ENCODE assay signal across 9 mouse cellular contexts in the genomic region with DNA sequence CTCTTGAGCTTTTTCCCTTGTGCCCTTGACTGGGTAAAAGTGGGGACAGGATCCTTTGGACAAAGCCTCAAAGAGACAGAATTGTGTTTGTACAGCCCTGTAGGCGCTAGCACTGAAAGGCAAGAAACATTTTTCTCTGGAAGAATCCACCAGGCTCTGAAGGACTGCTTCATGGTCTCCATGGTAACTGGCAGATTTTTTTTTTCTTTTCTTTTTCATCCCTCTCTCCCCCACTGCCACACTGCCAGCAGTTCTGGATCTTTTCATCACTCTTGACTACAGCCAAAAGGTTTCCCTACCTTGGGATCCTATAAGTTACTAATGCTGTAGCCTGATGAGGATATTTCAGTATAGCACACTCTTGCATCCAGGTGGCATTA. TPM values are rescaled to one million over a fixed set of nuclear protein-coding genes. Genes with fewer than 3 reads are reported as not detected.
DNase-seq lines count a peak whose midpoint lies in the region; ATAC-seq and TF ChIP-seq lines count a peak whose summit lies in the region.
"Had no signal": no experiment of that assay in that cellular context is flagged by ENCODE, and none has a peak within 500 bp of the region (broad histone marks: within the 10 kb centered on the region; RNA-seq: fewer than 3 reads in every experiment).

No protein-coding gene starts in this region.

- DNase-seq in heart, adult 2 months = no peak
- DNase-seq in heart, postnatal 25 days (ENCODE audit: low spot score) = no peak
- peak; percentile 6 for DNase-seq in right cerebral cortex, adult 18-20 months
- no peak for DNase-seq in right cerebral cortex, postnatal 36 days (ENCODE audit: low spot score in 2 of 2)
- no peak for DNase-seq in lung, postnatal 25 days (ENCODE audit: low spot score)
- no peak for DNase-seq in gastrocnemius, postnatal 25 days
- DNase-seq: lung, postnatal 14 days had no signal

- H3K27ac ChIP-seq in heart, adult 2 months = peak overlapping the region; percentile 51
- H3K27ac ChIP-seq in intestine, embryonic 16.5 days (ENCODE audit: low read length) = peak overlapping the region; percentile 47
- H3K27ac ChIP-seq in stomach, embryonic 15.5 days = peak overlapping the region; percentile 71

- no peak overlapping the region for H3K4me2 ChIP-seq in intestine, embryonic 16.5 days (ENCODE audit: low read depth, low read length)
- peak overlapping the region; percentile 14; the same call in 1 of the 2 replicates for H3K4me2 ChIP-seq in stomach, embryonic 15.5 days

- no peak for TF ChIP-seq POLR2A in heart, adult 2 months (IDR thresholded peaks at IDR 0.05; ENCODE audit: insufficient read depth, low read depth, low read length)

- no peaks in the 10 kb centered on the region for H3K27me3 ChIP-seq in heart, adult 2 months (ENCODE audit: control insufficient read depth, insufficient read depth, low read length)
- no peaks in the 10 kb centered on the region for H3K27me3 ChIP-seq in intestine, embryonic 16.5 days (replicated peaks; ENCODE audit: control insufficient read depth, insufficient read depth, low read length)
- no peaks in the 10 kb centered on the region for H3K27me3 ChIP-seq in stomach, embryonic 15.5 days (replicated peaks)

- H3K4me1 ChIP-seq in heart, adult 2 months (ENCODE audit: control insufficient read depth, insufficient read depth, low read length) = peaks cover 15% of the 10 kb centered on the region
- peaks cover 4% of the 10 kb centered on the region; the same call in 1 of the 2 replicates for H3K4me1 ChIP-seq in intestine, embryonic 16.5 days (ENCODE audit: control insufficient read depth, insufficient read depth, low read length)
- H3K4me1 ChIP-seq in stomach, embryonic 15.5 days = peaks cover 16% of the 10 kb centered on the region

- intact Hi-C loops in heart, adult 2 months (cut with DNase I) = no loop called here
- intact Hi-C loops in heart, postnatal 25 days (cut with DNase I) = no loop called here

- H3K4me3 ChIP-seq in heart, adult 2 months = no peak overlapping the region
- no peak overlapping the region for H3K4me3 ChIP-seq in intestine, embryonic 16.5 days (ENCODE audit: low read length)
- H3K4me3 ChIP-seq in stomach, embryonic 15.5 days (replicated peaks) = no peak overlapping the region

- no peak for TF ChIP-seq CTCF in heart, adult 2 months (IDR thresholded peaks at IDR 0.05)

- TF ChIP-seq EP300 in heart, adult 2 months (IDR thresholded peaks at IDR 0.05; ENCODE audit: insufficient read depth, low read depth, low read length) = no peak

- no peaks in the 10 kb centered on the region for H3K9me3 ChIP-seq in intestine, embryonic 16.5 days (ENCODE audit: control insufficient read depth, low read length)
- H3K9me3 ChIP-seq in stomach, embryonic 15.5 days = no peaks in the 10 kb centered on the region

- H3K36me3 ChIP-seq in heart, adult 2 months (ENCODE audit: control insufficient read depth, insufficient read depth, low read length) = no peaks in the 10 kb centered on the region
- no peaks in the 10 kb centered on the region for H3K36me3 ChIP-seq in intestine, embryonic 16.5 days (ENCODE audit: control insufficient read depth, insufficient read depth, low read length)
- no peaks in the 10 kb centered on the region for H3K36me3 ChIP-seq in stomach, embryonic 15.5 days

- H3K9ac ChIP-seq in heart, adult 2 months (ENCODE audit: low read depth, low read length) = no peak overlapping the region
- no peak overlapping the region for H3K9ac ChIP-seq in intestine, embryonic 16.5 days (ENCODE audit: low read depth, low read length)
- H3K9ac ChIP-seq in stomach, embryonic 15.5 days = no peak overlapping the region

- H3K79me2 ChIP-seq in heart, adult 2 months (replicated peaks; ENCODE audit: control insufficient read depth, insufficient read depth, low read length) = no peaks in the 10 kb centered on the region

- 56% methylated on average over 1 of the region's 1 CpGs for WGBS in heart, adult 2 months
- 37% methylated on average over 1 of the region's 1 CpGs for WGBS in intestine, embryonic 16.5 days
- WGBS in stomach, embryonic 15.5 days = 19% methylated on average over 1 of the region's 1 CpGs

- peak; percentile 31; the same call in 1 of the 2 replicates for ATAC-seq in intestine, embryonic 16.5 days
- no peak for ATAC-seq in stomach, embryonic 15.5 days (ENCODE audit: insufficient read depth, low FRiP score, low read depth)

RNA-seq across cellular contexts. Expression of gene Ankrd55, which starts 43.4 kb away (rescaled TPM):
- total RNA-seq in heart, adult 2 months (2021) = 1 to 10 TPM in 1 of 2 experiments, under 1 TPM in 1; 0.57 to 1.6 TPM
- 0.23 and 0.64 TPM in 2 replicates for polyA plus RNA-seq in heart, adult 2 months (2012; rRNA removed)
- total RNA-seq in heart, postnatal 25 days (2021) = under 1 TPM; 0.25 to 0.34 TPM
- 0.16 and 0.21 TPM in 2 replicates for polyA plus RNA-seq in intestine, embryonic 16.5 days (2015; fragmentation: Nextera tagmentation; extraction: Ambion mirVana)
- polyA plus RNA-seq in stomach, embryonic 15.5 days (2015; fragmentation: Nextera tagmentation; extraction: Ambion mirVana) = 0.24 and 0.37 TPM in 2 replicates
- total RNA-seq in gastrocnemius, postnatal 25 days (2021) = not detected
